Mouse (Mus musculus): ENCODE data around the gene Cpsf3. TPM values are rescaled to one million over a fixed set of nuclear protein-coding genes. Genes with fewer than 3 reads are reported as not detected.

Cpsf3 gene
- total RNA-seq (2021) = 10 to 100 TPM; 51.0 to 55.8 TPM
- long read RNA-seq, experiment 1, transcript Cpsf3-201 (18 exons, 2,499 nt) = major isoform, 30 of 43 reads
- long read RNA-seq, experiment 1, partial matches to known transcripts = 6 of 43 reads
- long read RNA-seq, experiment 1, other reads (novel, unspliced or antisense) = 7 of 43 reads
- long read RNA-seq, experiment 2, transcript Cpsf3-201 (18 exons, 2,499 nt) = major isoform, 51 of 60 reads
- long read RNA-seq, experiment 2, partial matches to known transcripts = 3 of 60 reads
- long read RNA-seq, experiment 2, other reads (novel, unspliced or antisense) = 6 of 60 reads

DNA sequence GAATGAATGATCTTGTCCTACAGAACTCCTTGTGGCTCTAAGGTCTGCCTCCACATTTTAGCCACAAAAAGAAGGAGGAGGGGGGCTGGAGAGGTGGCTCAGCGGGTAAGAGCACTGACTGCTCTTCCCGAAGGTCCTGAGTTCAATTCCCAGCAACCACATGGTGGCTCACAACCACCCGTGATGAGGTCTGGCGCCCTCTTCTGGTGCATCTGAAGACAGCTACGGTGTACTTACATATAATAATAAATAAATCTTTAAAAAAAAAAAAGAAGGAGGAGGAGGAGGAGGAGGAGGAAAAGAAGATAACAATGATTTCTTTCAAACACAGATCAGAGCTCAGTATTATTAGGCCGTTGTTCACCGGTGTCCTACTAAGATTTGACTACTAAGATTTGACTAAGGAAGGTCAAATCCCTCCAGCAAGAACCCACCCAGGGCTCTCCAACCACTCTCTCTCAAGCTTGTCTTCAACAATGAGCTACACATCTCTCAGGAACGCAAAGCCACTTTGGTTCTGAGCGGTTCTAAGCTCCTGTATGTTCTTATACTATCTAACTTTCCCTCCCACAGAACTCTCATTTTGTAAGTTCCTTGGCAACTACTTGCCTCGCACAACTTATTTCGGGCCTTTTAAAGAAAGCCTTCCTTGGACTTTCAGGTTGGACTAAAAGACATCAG, at the start of gene Cpsf3:
TSS of gene Cpsf3 (plus strand) at position 631 of the 681 bp plus-strand sequence.
- TF ChIP-seq CTCF (conservative IDR thresholded peaks at IDR 0.05) = peak; percentile 46
- Histone ChIP-seq H3K4me3 (peak within 1 kb of the TSS; percentile 80), H3K27ac (peak within 1 kb of the TSS; percentile 93)
- no peak for DNase-seq (ENCODE audit: low spot score in 2 of 2)

GRCm38 (mm10) chr12:21241965-21242364, 43.2 kb upstream of the Cpsf3 start:
- TF ChIP-seq CTCF (conservative IDR thresholded peaks at IDR 0.05) = no peak
- DNase-seq (ENCODE audit: low spot score in 2 of 2) = no peak
- Histone ChIP-seq H3K27ac (no peak overlapping the region), H3K4me3 (no peak overlapping the region)

DNA sequence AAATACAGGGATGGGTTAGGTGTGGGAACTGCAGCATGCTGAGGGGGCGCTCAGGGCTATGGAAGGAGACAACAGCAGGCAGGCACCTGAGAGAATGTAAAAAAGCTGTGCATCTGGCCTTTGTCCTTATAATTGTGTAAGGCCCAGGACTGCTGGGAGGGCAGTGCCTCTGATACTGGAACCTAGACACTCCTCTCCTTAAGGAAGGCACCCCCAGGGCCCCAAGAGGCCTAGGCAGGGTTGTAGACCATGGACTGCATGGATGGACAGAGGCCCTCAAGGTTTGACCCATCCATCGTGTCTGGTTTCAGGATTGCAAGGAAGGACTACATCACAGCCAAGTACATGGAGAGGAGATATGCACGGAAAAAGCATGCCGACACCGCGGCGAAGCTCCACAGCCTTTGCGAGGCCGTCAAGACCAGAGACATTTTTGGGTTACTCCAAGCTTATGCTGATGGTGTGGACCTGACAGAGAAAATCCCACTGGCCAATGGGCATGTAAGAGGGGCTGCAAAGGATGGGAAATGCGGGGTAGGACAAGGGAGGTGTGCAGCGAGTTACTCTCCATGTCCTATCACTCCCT, 40.7 kb upstream of the Cpsf3 start:
- no peak for TF ChIP-seq CTCF (conservative IDR thresholded peaks at IDR 0.05)
- Histone ChIP-seq H3K27ac (no peak overlapping the region), H3K4me3 (no peak overlapping the region)
- DNase-seq (ENCODE audit: low spot score in 2 of 2) = no peak

DNA sequence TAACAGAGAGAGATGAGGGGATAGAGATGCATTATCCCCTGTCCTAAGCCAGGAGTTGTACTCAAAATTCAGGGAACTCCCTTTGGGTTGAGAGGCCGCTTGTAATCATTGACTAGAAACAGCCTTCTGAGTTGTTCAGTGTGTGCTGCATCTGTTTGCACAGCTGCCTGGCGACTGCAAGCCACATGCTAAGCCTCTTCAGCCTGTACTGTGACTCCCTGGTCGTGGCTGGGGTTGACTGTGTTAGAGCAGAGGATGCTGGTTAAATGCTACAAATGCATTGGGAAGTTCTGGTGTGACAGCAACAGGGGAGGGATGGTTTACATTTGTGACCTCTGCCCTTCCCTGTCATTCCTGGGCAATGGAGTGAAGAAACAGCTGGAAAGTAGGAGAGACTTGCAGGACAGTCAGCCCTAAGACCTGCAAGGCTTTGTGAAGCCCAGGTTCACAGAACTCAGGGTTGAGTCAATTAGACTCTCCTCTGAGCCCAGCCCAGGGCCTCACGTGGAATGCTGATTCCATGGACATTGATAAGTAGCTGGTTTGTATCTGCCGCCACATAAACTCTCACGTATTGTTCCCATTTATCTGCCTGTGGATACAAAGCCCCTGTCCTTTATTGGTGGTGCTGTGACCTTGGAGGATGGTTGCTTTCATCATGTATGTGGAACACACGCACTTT, 37.3 kb upstream of the Cpsf3 start:
- H3K4me3 ChIP-seq = no peak overlapping the region
- no peak overlapping the region for H3K27ac ChIP-seq
- TF ChIP-seq CTCF (conservative IDR thresholded peaks at IDR 0.05) = no peak
- DNase-seq (ENCODE audit: low spot score in 2 of 2) = no peak

- DNase-seq (ENCODE audit: low spot score in 2 of 2) = no peak
These were observed 24.5 kb upstream of the Cpsf3 start for GRCm38 (mm10) chr12:21260494-21261256.

DNA sequence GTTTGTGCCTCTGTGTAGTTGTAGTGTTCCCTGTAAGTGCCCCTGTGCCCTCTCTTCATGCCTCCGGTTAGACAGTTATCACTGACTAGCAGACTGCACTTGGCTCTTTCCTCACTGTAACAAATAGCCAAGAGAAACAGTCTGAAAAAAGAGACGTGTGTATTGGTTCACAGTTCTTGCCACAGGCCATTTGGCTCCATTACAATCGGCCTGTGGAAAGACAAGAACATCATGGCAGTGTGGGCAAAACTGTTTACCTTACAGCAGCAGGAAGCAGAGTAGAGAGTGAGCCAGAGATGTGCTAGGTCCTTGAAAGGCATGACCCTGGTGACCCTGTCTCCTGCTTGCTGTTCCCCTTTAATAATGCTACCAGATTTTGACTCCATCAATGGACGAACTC, 23.7 kb upstream of the Cpsf3 start:
- no peak for DNase-seq (ENCODE audit: low spot score in 2 of 2)
- Histone ChIP-seq H3K27ac (no peak overlapping the region), H3K4me3 (no peak overlapping the region)
- TF ChIP-seq CTCF (conservative IDR thresholded peaks at IDR 0.05) = no peak

More at GRCm38 (mm10) chr12:21260494-21261256, 24.5 kb upstream of the Cpsf3 start:
- Histone ChIP-seq H3K4me3 (no peak overlapping the region), H3K27ac (peak overlapping the region; percentile 28; the same call in 1 of the 2 replicates)
- TF ChIP-seq CTCF (conservative IDR thresholded peaks at IDR 0.05) = peak; percentile 78

DNA sequence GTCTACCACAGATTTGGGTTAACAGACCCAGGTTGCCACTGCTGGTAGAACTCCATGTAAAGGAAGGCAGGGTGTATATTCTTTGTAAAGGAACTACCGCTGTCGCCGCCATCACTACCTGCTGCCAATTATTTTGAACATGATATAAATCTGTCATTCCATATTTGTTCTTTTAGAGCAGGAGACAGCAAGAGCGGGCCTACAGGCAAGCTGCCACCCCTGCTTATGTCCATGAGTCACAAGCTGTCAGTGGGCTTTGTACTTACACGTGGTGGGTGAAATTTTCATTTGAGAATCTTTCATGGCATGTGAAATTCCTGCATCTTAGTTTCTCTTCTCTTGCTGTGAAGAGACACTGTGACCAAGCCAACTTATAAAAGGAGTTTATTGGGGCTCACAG, 21.9 kb upstream of the Cpsf3 start:
- Histone ChIP-seq H3K4me3 (no peak overlapping the region), H3K27ac (peak overlapping the region; percentile 74)
- TF ChIP-seq CTCF (conservative IDR thresholded peaks at IDR 0.05) = no peak
- DNase-seq (ENCODE audit: low spot score in 2 of 2) = peak; percentile 24 to 70

- no peak for DNase-seq (ENCODE audit: low spot score in 2 of 2)
- TF ChIP-seq CTCF (conservative IDR thresholded peaks at IDR 0.05) = no peak
- H3K4me3 ChIP-seq = no peak overlapping the region
- peak overlapping the region; percentile 74 for H3K27ac ChIP-seq
These were observed 20.9 kb upstream of the Cpsf3 start for GRCm38 (mm10) chr12:21264241-21264640.

DNA sequence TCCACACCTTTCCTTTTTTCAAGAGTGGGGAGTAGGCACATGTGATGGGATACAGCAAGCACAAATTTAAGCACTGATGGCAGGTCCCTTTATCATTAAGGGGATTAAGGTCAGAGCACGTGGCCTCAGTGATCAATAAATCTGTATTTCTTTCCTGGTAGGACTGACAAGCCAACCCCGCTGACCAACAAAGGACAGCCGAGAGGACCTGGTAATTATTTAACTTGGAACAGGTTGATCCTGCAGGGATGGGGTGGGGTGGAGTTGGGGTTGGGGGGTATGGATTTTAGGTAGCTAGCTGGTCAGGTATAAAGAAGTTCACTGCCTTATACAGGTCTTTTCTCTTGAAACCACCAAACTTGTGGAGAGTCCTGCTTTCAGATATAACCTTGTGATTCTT, 20.2 kb upstream of the Cpsf3 start:
- Histone ChIP-seq H3K27ac (peak overlapping the region; percentile 74), H3K4me3 (no peak overlapping the region)
- no peak for TF ChIP-seq CTCF (conservative IDR thresholded peaks at IDR 0.05)
- no peak for DNase-seq (ENCODE audit: low spot score in 2 of 2)

DNA sequence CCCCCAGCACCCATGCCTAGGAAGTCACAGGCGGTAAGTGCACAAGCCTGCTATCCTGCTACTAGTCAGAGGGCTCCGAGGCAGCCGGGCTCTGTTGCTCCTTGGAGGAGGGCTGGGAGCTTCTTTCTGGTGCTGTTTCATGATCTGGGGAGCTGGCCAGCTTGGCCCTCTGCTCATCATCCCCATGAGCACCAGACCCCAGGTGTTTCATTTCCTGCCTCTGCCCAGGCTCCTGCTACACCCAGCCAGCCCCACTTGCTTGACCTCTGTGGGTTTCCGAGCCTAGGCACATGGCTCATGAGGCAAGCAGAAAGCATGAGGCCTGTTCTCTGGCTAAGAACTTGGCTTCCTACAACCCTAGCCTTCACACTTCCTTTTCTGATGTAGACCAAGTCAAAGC, 19.7 kb upstream of the Cpsf3 start:
- TF ChIP-seq CTCF (conservative IDR thresholded peaks at IDR 0.05) = no peak
- no peak for DNase-seq (ENCODE audit: low spot score in 2 of 2)
- Histone ChIP-seq H3K27ac (no peak overlapping the region), H3K4me3 (no peak overlapping the region)

GRCm38 (mm10) chr12:21265946-21266783, 19.0 kb upstream of the Cpsf3 start:
- TF ChIP-seq CTCF (conservative IDR thresholded peaks at IDR 0.05) = peak; percentile 87
- Histone ChIP-seq H3K27ac (no peak overlapping the region), H3K4me3 (no peak overlapping the region)
- DNase-seq (ENCODE audit: low spot score in 2 of 2) = peak; percentile 63 to 71

GRCm38 (mm10) chr12:21266784-21267098, 18.4 kb upstream of the Cpsf3 start:
- no peak for DNase-seq (ENCODE audit: low spot score in 2 of 2)
- no peak overlapping the region for H3K27ac ChIP-seq
- TF ChIP-seq CTCF (conservative IDR thresholded peaks at IDR 0.05) = 0 out of 2 replicates have a peak, but pooled peaks have one; percentile 6
- H3K4me3 ChIP-seq = no peak overlapping the region

All from layer of hippocampus, adult 2 months (tissue).